Mouse (Mus musculus) heart, postnatal 0 days (tissue): ENCODE results near the gene Ell.

ENCODE experiments used
- CTCF ChIP-seq: IDR thresholded peaks from 2 replicates; pipeline ENCODE4 v1.5.1; 2016; ENCODE audit warnings: antibody characterized with exemption, control low read depth, low read depth
- EP300 ChIP-seq: IDR thresholded peaks from 2 replicates; pipeline ENCODE4 v1.6.1; 2016; ENCODE audit warnings: antibody characterized with exemption, low read depth

DNA sequence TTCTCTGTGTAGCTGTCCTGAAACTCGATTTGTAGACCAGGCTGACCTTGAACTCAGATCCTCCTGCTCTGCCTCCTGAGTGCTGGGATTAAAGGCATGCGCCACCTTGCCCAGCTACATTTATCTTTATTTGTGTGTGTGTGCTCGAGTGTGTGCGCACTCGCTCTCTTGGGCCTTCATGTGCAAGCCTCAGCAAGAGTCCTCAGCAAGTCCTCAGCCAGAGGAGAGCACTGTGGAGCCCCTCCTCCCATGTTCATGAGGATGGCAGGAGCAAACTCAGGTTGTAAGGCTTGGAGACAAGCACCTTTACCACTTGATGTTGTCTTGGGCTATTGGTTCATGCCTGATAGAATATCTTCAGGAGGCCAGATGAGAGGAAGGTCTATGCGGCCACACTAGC, 8.5 kb downstream of the Ell start:
- no peak for TF ChIP-seq EP300
- TF ChIP-seq CTCF = no peak
